Mouse (Mus musculus): ENCODE results near the gene Ints3.

Ints3 gene

GRCm38 (mm10) chr3:90433381-90434020 is at the start of gene Ints3:
Gene Ints3 (minus strand): TSS chr3:90433622.
- peak; percentile 98 for DNase-seq (ENCODE audit: low read depth, low spot score)

GRCm38 (mm10) chr3:90475831-90476611 is 42.6 kb upstream of the Ints3 start, which contains the start of gene Ilf2:
Gene Ilf2 (plus strand): TSS chr3:90476126.
- DNase-seq (ENCODE audit: low read depth, low spot score) = peak; percentile 97

GRCm38 (mm10) chr3:90475151-90475830 is 41.9 kb upstream of the Ints3 start:
- DNase-seq (ENCODE audit: low read depth, low spot score) = peak; percentile 13

GRCm38 (mm10) chr3:90472213-90472612 is 38.8 kb upstream of the Ints3 start:
- DNase-seq (ENCODE audit: low read depth, low spot score) = peak; percentile 20

- DNase-seq (ENCODE audit: low read depth, low spot score) = no peak
These were observed 34.3 kb upstream of the Ints3 start for GRCm38 (mm10) chr3:90467618-90468300.

GRCm38 (mm10) chr3:90466311-90466766 is 32.9 kb upstream of the Ints3 start:
- DNase-seq (ENCODE audit: low read depth, low spot score) = no peak

- no peak for DNase-seq (ENCODE audit: low read depth, low spot score)
These were observed 32.4 kb upstream of the Ints3 start, which contains the start of gene Npr1 for GRCm38 (mm10) chr3:90465686-90466310. Gene Npr1 (minus strand): TSS chr3:90465866.

GRCm38 (mm10) chr3:90465081-90465685 is 31.8 kb upstream of the Ints3 start:
- no peak for DNase-seq (ENCODE audit: low read depth, low spot score)

- DNase-seq (ENCODE audit: low read depth, low spot score) = no peak
These were observed 31.2 kb upstream of the Ints3 start for GRCm38 (mm10) chr3:90464552-90465080.

- DNase-seq (ENCODE audit: low read depth, low spot score) = no peak
These were observed 29.2 kb upstream of the Ints3 start for GRCm38 (mm10) chr3:90462579-90462978.

- DNase-seq (ENCODE audit: low read depth, low spot score) = no peak
These were observed 28.5 kb upstream of the Ints3 start for GRCm38 (mm10) chr3:90461935-90462334.

GRCm38 (mm10) chr3:90460315-90460714 is 26.9 kb upstream of the Ints3 start:
- no peak for DNase-seq (ENCODE audit: low read depth, low spot score)

GRCm38 (mm10) chr3:90459727-90460126 is 26.3 kb upstream of the Ints3 start:
- no peak for DNase-seq (ENCODE audit: low read depth, low spot score)

- DNase-seq (ENCODE audit: low read depth, low spot score) = no peak
These were observed 21.5 kb upstream of the Ints3 start for GRCm38 (mm10) chr3:90454931-90455330.

GRCm38 (mm10) chr3:90451396-90452095 is 18.1 kb upstream of the Ints3 start:
- DNase-seq (ENCODE audit: low read depth, low spot score) = no peak

GRCm38 (mm10) chr3:90450874-90451273 is 17.5 kb upstream of the Ints3 start:
- no peak for DNase-seq (ENCODE audit: low read depth, low spot score)

GRCm38 (mm10) chr3:90448626-90449025 is 15.2 kb upstream of the Ints3 start:
- no peak for DNase-seq (ENCODE audit: low read depth, low spot score)

GRCm38 (mm10) chr3:90447123-90447494 is 13.7 kb upstream of the Ints3 start:
- no peak for DNase-seq (ENCODE audit: low read depth, low spot score)

- no peak for DNase-seq (ENCODE audit: low read depth, low spot score)
These were observed 13.1 kb upstream of the Ints3 start for GRCm38 (mm10) chr3:90446389-90447122.

All from c-Kit-negative CD71-positive TER-119-positive erythroid progenitor cells, embryonic 14.5 days (primary cell).